Mouse (Mus musculus) ovary, postnatal 36 days (tissue): ENCODE measurements around the gene Cdc14b.
"Not testable (repeated sequence)": the region's sequence is repeated elsewhere in the genome, so short reads cannot be mapped to it uniquely, and the experiment has no call there.

Experiments
- DNase-seq: peaks from one replicate; pipeline ENCODE4 v3.0.0; 2022; ENCODE audit warnings: low spot score, mixed read lengths

The Cdc14b gene

GRCm38 (mm10) chr13:64273891-64274844, 922 bp downstream of the Cdc14b start:
- DNase-seq: peak; percentile 38

- no peak for DNase-seq
These were observed 1.7 kb downstream of the Cdc14b start for GRCm38 (mm10) chr13:64273352-64273751.

- DNase-seq: no peak
These were observed 6.7 kb downstream of the Cdc14b start for GRCm38 (mm10) chr13:64268384-64268783.

- DNase-seq: no peak
These were observed 7.9 kb downstream of the Cdc14b start for GRCm38 (mm10) chr13:64267151-64267550.

- DNase-seq: no peak
These were observed 10.5 kb downstream of the Cdc14b start for GRCm38 (mm10) chr13:64264586-64264985.

GRCm38 (mm10) chr13:64259903-64260302, 15.2 kb downstream of the Cdc14b start:
- no peak for DNase-seq

GRCm38 (mm10) chr13:64258516-64258821, 16.6 kb downstream of the Cdc14b start:
- DNase-seq: no peak

- no peak for DNase-seq
These were observed 17.1 kb downstream of the Cdc14b start for GRCm38 (mm10) chr13:64257814-64258515.

- no peak for DNase-seq
These were observed 17.9 kb downstream of the Cdc14b start for GRCm38 (mm10) chr13:64257010-64257813.

- not testable (repeated sequence) for DNase-seq
These were observed 20.9 kb downstream of the Cdc14b start for GRCm38 (mm10) chr13:64254185-64254584.

- DNase-seq: no peak
These were observed 21.4 kb downstream of the Cdc14b start for GRCm38 (mm10) chr13:64253697-64254096.

- no peak for DNase-seq
These were observed 22.9 kb downstream of the Cdc14b start for GRCm38 (mm10) chr13:64252147-64252546.

- no peak for DNase-seq
These were observed 24.7 kb downstream of the Cdc14b start for GRCm38 (mm10) chr13:64250363-64250762.

GRCm38 (mm10) chr13:64248775-64249524, 26.1 kb downstream of the Cdc14b start:
- peak; percentile 88 for DNase-seq

- DNase-seq: peak; percentile 69
These were observed 26.8 kb downstream of the Cdc14b start for GRCm38 (mm10) chr13:64248161-64248774.

- no peak for DNase-seq
These were observed 29.0 kb downstream of the Cdc14b start for GRCm38 (mm10) chr13:64246106-64246505.

GRCm38 (mm10) chr13:64244685-64245261, 30.3 kb downstream of the Cdc14b start:
- DNase-seq: no peak

GRCm38 (mm10) chr13:64242721-64243120, 32.4 kb downstream of the Cdc14b start:
- DNase-seq: no peak

GRCm38 (mm10) chr13:64240626-64241025, 34.5 kb downstream of the Cdc14b start:
- no peak for DNase-seq

- no peak for DNase-seq
These were observed 37.4 kb downstream of the Cdc14b start for GRCm38 (mm10) chr13:64237681-64238157.
